Mouse (Mus musculus) myocyte (in vitro differentiated cells): ENCODE results near the gene Fam189a1. TPM values are rescaled to one million over a fixed set of nuclear protein-coding genes. Genes with fewer than 3 reads are reported as not detected.

Experiments
- H3K27me3 ChIP-seq: one replicate; pipeline ENCODE4 v1.6.1; 2011; ENCODE audit not compliant: control insufficient read depth, insufficient read depth, insufficient read length
- H3K36me3 ChIP-seq: one replicate; pipeline ENCODE4 v1.6.1; 2011; ENCODE audit not compliant: control insufficient read depth, insufficient read depth
- H3K4me2 ChIP-seq: one replicate; pipeline ENCODE4 v1.6.1; 2011; ENCODE audit warnings: low read depth, control low read depth
- H3K4me3 ChIP-seq: one replicate; pipeline ENCODE4 v1.5.1; 2011; ENCODE audit warnings: mild to moderate bottlenecking, control low read depth, moderate library complexity
- H3K79me2 ChIP-seq: one replicate; pipeline ENCODE4 v1.6.1; 2011; ENCODE audit not compliant: control insufficient read depth, insufficient read depth
- H3ac ChIP-seq: one replicate; pipeline ENCODE4 v1.6.1; 2011; ENCODE audit not compliant: control insufficient read depth, insufficient read length
- CEBPB ChIP-seq: IDR thresholded peaks from 2 replicates; pipeline ENCODE4 v1.6.1; 2011; ENCODE audit warnings: mild to moderate bottlenecking, moderate library complexity; ENCODE audit not compliant: poor library complexity, insufficient read depth, severe bottlenecking
- E2F4 ChIP-seq: IDR thresholded peaks from one replicate; pipeline ENCODE4 v1.6.1; 2011; ENCODE audit warnings: mild to moderate bottlenecking, control low read depth, moderate library complexity; ENCODE audit not compliant: insufficient read depth
- MAX ChIP-seq: IDR thresholded peaks from one replicate; pipeline ENCODE4 v1.6.1; 2011; ENCODE audit warnings: low read depth, mild to moderate bottlenecking, control low read depth
- MYOD1 ChIP-seq, 3 experiments: IDR thresholded peaks; one replicate each; pipeline ENCODE4 v1.6.1; 2011; ENCODE audit warnings: control low read depth in 2 of 3, low read depth in 2 of 3, mild to moderate bottlenecking in 2 of 3, moderate library complexity in 1 of 3; ENCODE audit not compliant: insufficient read length in 2 of 3, control insufficient read depth in 1 of 3
- MYOG ChIP-seq, 3 experiments: IDR thresholded peaks; one replicate each; pipeline ENCODE4 v1.6.1; 2011; ENCODE audit warnings: control low read depth in 2 of 3, low read depth in 2 of 3, mild to moderate bottlenecking in 2 of 3; ENCODE audit not compliant: insufficient read length in 2 of 3, control insufficient read depth in 1 of 3, insufficient read depth in 1 of 3
- POLR2A ChIP-seq: IDR thresholded peaks from one replicate; pipeline ENCODE4 v1.6.1; 2011; ENCODE audit warnings: low read depth, mild to moderate bottlenecking, control low read depth, moderate library complexity; ENCODE audit not compliant: insufficient read length
- POLR2AphosphoS2 ChIP-seq: IDR thresholded peaks from one replicate; pipeline ENCODE4 v1.6.1; 2011; ENCODE audit warnings: low read depth, control low read depth; ENCODE audit not compliant: insufficient read length
- REST ChIP-seq: IDR thresholded peaks from one replicate; pipeline ENCODE4 v1.6.1; 2011; ENCODE audit warnings: mild to moderate bottlenecking, control low read depth, moderate library complexity; ENCODE audit not compliant: insufficient read depth, insufficient read length
- SRF ChIP-seq: IDR thresholded peaks from one replicate; pipeline ENCODE4 v1.6.1; 2011; ENCODE audit warnings: low read depth; ENCODE audit not compliant: control insufficient read depth, insufficient read length
- TCF12 ChIP-seq: IDR thresholded peaks from one replicate; pipeline ENCODE4 v1.6.1; 2011; ENCODE audit warnings: mild to moderate bottlenecking, control low read depth; ENCODE audit not compliant: poor library complexity, insufficient read depth, severe bottlenecking
- TCF3 ChIP-seq: IDR thresholded peaks from one replicate; pipeline ENCODE4 v1.6.1; 2011; ENCODE audit warnings: low read depth, control low read depth; ENCODE audit not compliant: insufficient read length
- USF1 ChIP-seq: IDR thresholded peaks from one replicate; pipeline ENCODE4 v1.6.1; 2011; ENCODE audit warnings: low read depth, mild to moderate bottlenecking, control low read depth, moderate library complexity
- polyA plus RNA-seq: library from polyadenylated mRNA; unstranded; fragments of >200 nt; fragmentation: generic; extraction: Trizol; gene quantifications from one replicate; pipeline ENCODE4 v1.2.1, GENCODE M21; 2012; ENCODE audit warnings: missing spikeins

The Fam189a1 gene
- polyA plus RNA-seq, 1 experiment = 0.38 TPM

DNA sequence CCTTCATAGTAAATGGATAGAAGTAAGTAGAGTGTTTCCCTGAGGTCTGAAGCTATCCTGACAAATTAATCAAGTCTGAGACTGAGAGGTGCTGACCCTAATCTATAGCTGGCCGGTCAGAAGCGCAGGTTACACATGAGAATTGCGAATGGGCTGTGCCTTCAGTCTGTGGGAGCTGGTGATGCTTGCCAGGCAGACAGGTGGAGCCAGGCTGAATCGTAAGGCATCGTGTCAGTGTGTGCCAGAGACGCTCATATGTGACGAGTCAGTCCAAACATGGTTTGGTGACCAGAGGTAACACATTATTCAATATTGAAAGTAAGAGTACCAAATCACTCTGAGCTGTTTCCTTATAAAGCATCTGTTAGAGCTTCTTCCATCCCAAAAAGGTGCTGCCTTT is 115.3 kb downstream of the Fam189a1 start:
- Histone ChIP-seq H3K4me3 (no peak overlapping the region), H3K79me2 (no peaks in the 10 kb centered on the region), H3K27me3 (no peaks in the 10 kb centered on the region), H3K36me3 (no peaks in the 10 kb centered on the region), H3ac (no peak overlapping the region), H3K4me2 (no peak overlapping the region)
- no peak for TF ChIP-seq E2F4
- TF ChIP-seq POLR2AphosphoS2 = no peak
- TF ChIP-seq POLR2A = no peak
- no peak for TF ChIP-seq TCF3

DNA sequence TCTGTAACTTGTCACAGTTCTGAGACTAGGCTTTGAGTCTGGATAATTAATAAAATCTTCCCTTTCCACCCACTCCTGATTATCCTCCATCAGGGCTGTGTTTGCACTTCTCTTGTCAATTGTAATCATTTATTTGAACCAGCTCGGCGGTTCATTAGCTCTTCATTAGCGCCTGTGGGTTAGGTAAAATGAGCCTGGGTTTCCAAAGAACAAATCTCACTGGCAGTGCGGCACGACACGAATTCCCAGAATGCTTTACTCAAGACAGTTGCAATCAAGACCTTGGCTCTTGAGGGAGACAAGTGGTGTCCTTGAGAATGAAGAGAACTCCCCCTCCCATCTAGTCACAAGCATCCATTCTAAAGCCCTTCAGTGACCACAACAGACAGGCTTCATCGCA is 124.6 kb downstream of the Fam189a1 start:
- H3K79me2 ChIP-seq = no peaks in the 10 kb centered on the region
- H3K27me3 ChIP-seq = no peaks in the 10 kb centered on the region
- no peak overlapping the region for H3ac ChIP-seq
- no peak overlapping the region for H3K4me3 ChIP-seq
- H3K36me3 ChIP-seq = no peaks in the 10 kb centered on the region
- TF ChIP-seq MAX = no peak
- no peak for TF ChIP-seq MYOG (IDR thresholded peaks at IDR 0.05; ENCODE audit: control insufficient read depth in 1 of 3, insufficient read depth in 1 of 3, insufficient read length in 2 of 3, low read depth in 2 of 3)
- TF ChIP-seq USF1 = no peak
- TF ChIP-seq TCF3 = no peak
- no peak for TF ChIP-seq POLR2A
- TF ChIP-seq SRF = no peak
- TF ChIP-seq CEBPB = no peak
- no peak for TF ChIP-seq E2F4
- TF ChIP-seq REST = no peak
- TF ChIP-seq TCF12 = no peak
- no peak for TF ChIP-seq MYOD1 (IDR thresholded peaks at IDR 0.05; ENCODE audit: control insufficient read depth in 1 of 3, insufficient read length in 2 of 3, low read depth in 2 of 3)
- TF ChIP-seq POLR2AphosphoS2 = no peak
- no peak overlapping the region for H3K4me2 ChIP-seq

DNA sequence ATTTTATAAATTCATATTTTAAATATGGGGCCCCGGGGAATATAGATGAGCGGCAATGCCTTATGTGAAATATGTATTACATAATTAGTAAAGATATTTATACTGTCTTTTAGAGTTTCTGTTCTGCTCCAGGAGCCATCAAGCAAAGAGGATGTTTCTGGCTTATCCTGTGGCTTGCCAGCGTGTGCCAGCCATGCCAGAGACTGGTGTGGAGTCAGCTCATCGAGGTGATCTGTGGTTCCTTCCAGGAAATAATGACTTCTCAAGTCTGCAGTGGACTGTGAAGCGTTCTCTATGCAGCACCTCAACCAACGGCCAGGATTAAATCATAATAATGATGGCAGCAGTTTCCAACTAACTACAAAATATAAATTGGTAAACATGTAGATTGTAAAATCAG is 125.2 kb downstream of the Fam189a1 start:
- no peaks in the 10 kb centered on the region for H3K79me2 ChIP-seq
- TF ChIP-seq MAX = no peak
- no peak for TF ChIP-seq CEBPB
- TF ChIP-seq POLR2AphosphoS2 = no peak
- TF ChIP-seq E2F4 = no peak
- H3ac ChIP-seq = no peak overlapping the region
- no peaks in the 10 kb centered on the region for H3K27me3 ChIP-seq
- no peaks in the 10 kb centered on the region for H3K36me3 ChIP-seq
- H3K4me3 ChIP-seq = no peak overlapping the region
- no peak overlapping the region for H3K4me2 ChIP-seq

DNA sequence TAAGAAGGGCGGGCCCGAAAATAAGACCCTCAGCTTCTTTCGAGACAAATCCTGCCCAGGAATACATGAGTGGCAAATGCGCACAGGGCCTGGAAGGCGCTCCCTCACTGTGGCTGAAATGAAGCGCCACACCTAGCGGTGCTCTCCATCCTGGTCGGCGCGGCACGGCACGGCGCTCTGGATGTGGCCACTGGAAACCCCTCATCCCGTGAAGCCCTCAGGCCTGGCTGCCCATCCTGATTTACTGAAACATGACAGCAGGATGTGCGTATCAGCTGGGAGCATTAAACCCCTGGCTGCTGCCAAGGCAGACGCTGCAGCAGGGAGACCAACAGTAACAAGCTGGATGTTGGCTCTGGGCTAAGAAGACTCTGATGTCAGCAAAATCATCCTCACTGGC is 126.4 kb downstream of the Fam189a1 start:
- Histone ChIP-seq H3K79me2 (no peaks in the 10 kb centered on the region), H3K4me3 (no peak overlapping the region), H3K36me3 (no peaks in the 10 kb centered on the region), H3K4me2 (no peak overlapping the region), H3ac (no peak overlapping the region), H3K27me3 (no peaks in the 10 kb centered on the region)
- TF ChIP-seq TCF3 = no peak

DNA sequence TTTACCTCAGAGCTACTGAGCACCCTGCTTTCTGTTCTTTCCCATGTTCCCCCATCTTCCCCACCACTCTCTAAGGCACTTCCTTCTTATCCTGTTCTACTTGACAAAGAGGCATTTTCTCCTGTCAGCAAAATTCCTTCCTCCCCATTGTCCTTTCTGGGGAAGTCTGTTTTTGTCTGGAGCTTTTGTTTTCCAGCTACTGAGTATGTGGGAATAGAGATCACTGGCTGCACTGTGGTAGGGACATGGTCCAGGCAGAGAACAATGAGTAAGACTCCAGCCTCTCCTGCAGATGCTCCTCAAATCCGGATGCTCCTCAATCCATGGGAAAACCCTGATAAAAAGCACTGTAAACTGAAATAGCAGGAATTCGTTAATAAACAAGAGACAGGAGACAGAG is 135.1 kb downstream of the Fam189a1 start:
- TF ChIP-seq TCF12 = no peak
- TF ChIP-seq CEBPB = no peak
- TF ChIP-seq USF1 = no peak
- no peak for TF ChIP-seq POLR2AphosphoS2
- no peak for TF ChIP-seq MAX
- TF ChIP-seq E2F4 = no peak
- TF ChIP-seq REST = no peak
- TF ChIP-seq TCF3 = no peak
- no peaks in the 10 kb centered on the region for H3K27me3 ChIP-seq
- H3K36me3 ChIP-seq = no peaks in the 10 kb centered on the region
- H3K4me2 ChIP-seq = no peak overlapping the region
- no peaks in the 10 kb centered on the region for H3K79me2 ChIP-seq
- H3ac ChIP-seq = no peak overlapping the region
- no peak overlapping the region for H3K4me3 ChIP-seq

DNA sequence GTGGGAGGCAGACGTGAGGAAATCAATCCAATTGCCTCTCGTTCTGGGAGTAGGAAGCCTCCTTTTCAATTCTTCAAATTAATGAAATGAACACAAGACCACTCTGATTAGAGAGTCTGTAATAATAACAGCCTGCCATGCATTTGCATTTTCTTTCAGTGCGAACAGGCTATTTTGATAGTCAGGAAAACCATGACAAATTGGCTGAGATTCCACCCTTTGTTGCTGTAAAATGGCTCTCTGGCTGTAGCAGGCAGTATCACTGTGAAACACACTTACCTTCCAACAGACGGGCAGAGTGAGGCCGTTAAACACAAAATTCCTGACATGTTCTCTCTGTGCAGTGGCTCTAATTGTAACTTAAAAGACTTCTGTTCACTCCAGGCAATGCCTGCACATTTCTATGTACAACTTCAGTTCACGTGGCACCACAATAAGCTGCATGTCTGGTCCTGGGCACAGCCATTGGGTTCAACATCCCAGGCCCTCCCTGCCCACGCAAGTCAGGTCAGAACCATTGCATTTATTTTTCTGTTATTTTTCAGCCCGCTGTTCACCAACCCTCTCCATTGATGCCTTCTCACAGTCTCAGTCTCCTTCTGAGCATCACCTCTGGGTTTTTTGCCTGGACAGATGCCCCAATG is 138.2 kb downstream of the Fam189a1 start:
- Histone ChIP-seq H3K79me2 (no peaks in the 10 kb centered on the region), H3K27me3 (no peaks in the 10 kb centered on the region), H3K36me3 (no peaks in the 10 kb centered on the region), H3K4me2 (no peak overlapping the region), H3ac (no peak overlapping the region), H3K4me3 (no peak overlapping the region)
- TF ChIP-seq MAX (no peak), MYOD1 (IDR thresholded peaks at IDR 0.05; ENCODE audit: control insufficient read depth in 1 of 3, insufficient read length in 2 of 3, low read depth in 2 of 3) (no peak), CEBPB (no peak), POLR2A (no peak), REST (no peak), USF1 (no peak), E2F4 (no peak), SRF (no peak), TCF12 (no peak), TCF3 (no peak), POLR2AphosphoS2 (no peak), MYOG (IDR thresholded peaks at IDR 0.05; ENCODE audit: control insufficient read depth in 1 of 3, insufficient read depth in 1 of 3, insufficient read length in 2 of 3, low read depth in 2 of 3) (no peak)
